Mouse (Mus musculus) liver, postnatal 0 days (tissue): ENCODE results near the gene Vamp4. TPM values are rescaled to one million over a fixed set of nuclear protein-coding genes. Genes with fewer than 3 reads are reported as not detected.

ENCODE experiments used
- ATAC-seq: fragments of 200-750 bp; cut with Nextera tagmentation; 2 replicates; pipeline ENCODE4 v1.8.0; 2017; ENCODE audit warnings: mild to moderate bottlenecking, moderate library complexity
- DNase-seq: peaks from one replicate; pipeline ENCODE4 v3.0.0-alpha.2; 2016
- H3K27ac ChIP-seq: fragments of 300-500 bp; sonication (generic); 2 replicates; pipeline ENCODE4 v1.5.1; 2014; ENCODE audit warnings: antibody characterized with exemption, moderate library complexity, mild to moderate bottlenecking, low read depth
- H3K27me3 ChIP-seq: fragments of 300-500 bp; sonication (generic); 2 replicates; pipeline ENCODE4 v1.6.1; 2014; ENCODE audit warnings: low read length, control low read depth, mixed read lengths; ENCODE audit not compliant: insufficient read depth
- H3K36me3 ChIP-seq: fragments of 300-500 bp; sonication (generic); replicated peaks from 2 replicates; pipeline ENCODE4 v1.6.1; 2014; ENCODE audit warnings: mild to moderate bottlenecking, control low read depth, low read length, moderate library complexity, mixed read lengths; ENCODE audit not compliant: insufficient read depth
- H3K4me1 ChIP-seq: fragments of 300-500 bp; sonication (generic); 2 replicates; pipeline ENCODE4 v1.6.1; 2014; ENCODE audit warnings: antibody characterized with exemption, mild to moderate bottlenecking, control low read depth; ENCODE audit not compliant: insufficient read depth
- H3K4me2 ChIP-seq: fragments of 300-500 bp; sonication (generic); 2 replicates; pipeline ENCODE4 v1.6.1; 2014; ENCODE audit warnings: low read depth, mild to moderate bottlenecking, low read length, moderate library complexity, mixed read lengths
- H3K4me3 ChIP-seq: fragments of 300-500 bp; sonication (generic); 2 replicates; pipeline ENCODE4 v1.5.1; 2014; ENCODE audit warnings: low read depth, low read length
- H3K9ac ChIP-seq: fragments of 300-500 bp; sonication (generic); replicated peaks from 2 replicates; pipeline ENCODE4 v1.6.1; 2014; ENCODE audit warnings: mild to moderate bottlenecking, moderate library complexity
- H3K9me3 ChIP-seq: fragments of 300-500 bp; sonication (generic); 2 replicates; pipeline ENCODE4 v1.6.1; 2016; ENCODE audit warnings: mild to moderate bottlenecking, control low read depth, low read length, mixed read lengths
- CTCF ChIP-seq: sonication (generic); IDR thresholded peaks from 2 replicates; pipeline ENCODE4 v1.5.1; 2016; ENCODE audit warnings: antibody characterized with exemption, low read depth
- EP300 ChIP-seq: IDR thresholded peaks from 2 replicates; pipeline ENCODE4 v1.6.1; 2016; ENCODE audit warnings: antibody characterized with exemption, low read depth, mild to moderate bottlenecking
- WGBS: fragments of 180-500 bp; shearing (Covaris S2); extraction: QIAGEN DNeasy Blood & Tissue Kit; methylation state at CpG from one replicate; pipeline ENCODE4 v1.1.7; 2014; ENCODE audit not compliant: insufficient replicate concordance; 5-methylcytosine and 5-hydroxymethylcytosine counted together
- polyA plus RNA-seq: library from polyadenylated mRNA; unstranded; fragments of >200 nt; fragmentation: Nextera tagmentation; extraction: Ambion mirVana; gene quantifications from 2 replicates; pipeline ENCODE4 v1.2.1, GENCODE M21; 2015

The Vamp4 gene
- polyA plus RNA-seq, 1 experiment from 2014 or later, result 14.9 TPM

- no peaks in the 10 kb centered on the region for H3K27me3 ChIP-seq
- DNase-seq, result no peak
- no peak for ATAC-seq
- no peak overlapping the region for H3K4me3 ChIP-seq
- no peaks in the 10 kb centered on the region for H3K36me3 ChIP-seq
- no peaks in the 10 kb centered on the region for H3K4me1 ChIP-seq
- no peak overlapping the region for H3K4me2 ChIP-seq
- no peak overlapping the region for H3K27ac ChIP-seq
- no peaks in the 10 kb centered on the region for H3K9me3 ChIP-seq
- no peak overlapping the region for H3K9ac ChIP-seq
- 69% methylated on average over 3 of the region's 3 CpGs for WGBS
- TF ChIP-seq EP300 (no peak), CTCF (no peak)
These were observed 16.1 kb upstream of the Vamp4 start for GRCm38 (mm10) chr1:162554193-162554592.

- TF ChIP-seq EP300 (no peak), CTCF (no peak)
- ATAC-seq, result no peak
These were observed 7.1 kb upstream of the Vamp4 start for GRCm38 (mm10) chr1:162563236-162563635.

GRCm38 (mm10) chr1:162564992-162565391 is 5.3 kb upstream of the Vamp4 start:
- Histone ChIP-seq H3K4me2 (no peak overlapping the region), H3K4me1 (no peaks in the 10 kb centered on the region), H3K27ac (no peak overlapping the region), H3K27me3 (no peaks in the 10 kb centered on the region), H3K9ac (no peak overlapping the region), H3K4me3 (no peak overlapping the region), H3K36me3 (no peaks in the 10 kb centered on the region), H3K9me3 (no peaks in the 10 kb centered on the region)
- WGBS, result 22% methylated on average over 3 of the region's 3 CpGs
- TF ChIP-seq EP300 (no peak), CTCF (no peak)
- DNase-seq (peak; percentile 32), ATAC-seq (peak; percentile 67)

More at GRCm38 (mm10) chr1:162563236-162563635, 7.1 kb upstream of the Vamp4 start:
- H3K9me3 ChIP-seq, result no peaks in the 10 kb centered on the region
- no peak overlapping the region for H3K27ac ChIP-seq
- no peak overlapping the region for H3K4me3 ChIP-seq
- no peak for DNase-seq
- WGBS, result 48% methylated on average over 1 of the region's 1 CpGs
- no peak overlapping the region for H3K9ac ChIP-seq
- no peaks in the 10 kb centered on the region for H3K27me3 ChIP-seq
- no peaks in the 10 kb centered on the region for H3K4me1 ChIP-seq
- H3K36me3 ChIP-seq, result no peaks in the 10 kb centered on the region
- H3K4me2 ChIP-seq, result no peak overlapping the region

GRCm38 (mm10) chr1:162567351-162567750 is 3.0 kb upstream of the Vamp4 start:
- H3K36me3 ChIP-seq, result no peaks in the 10 kb centered on the region
- no peaks in the 10 kb centered on the region for H3K9me3 ChIP-seq
- H3K4me2 ChIP-seq, result no peak overlapping the region
- no peak for ATAC-seq
- DNase-seq, result no peak
- no peak overlapping the region for H3K4me3 ChIP-seq
- TF ChIP-seq CTCF, result no peak
- no peak for TF ChIP-seq EP300
- H3K27ac ChIP-seq, result no peak overlapping the region
- WGBS, result 62% methylated on average over 3 of the region's 3 CpGs
- 0 out of 2 replicates have a peak, but pooled peaks cover 4% of the 10 kb centered on the region for H3K4me1 ChIP-seq
- no peak overlapping the region for H3K9ac ChIP-seq
- H3K27me3 ChIP-seq, result no peaks in the 10 kb centered on the region

GRCm38 (mm10) chr1:162570931-162571601 is 751 bp downstream of the Vamp4 start:
- Histone ChIP-seq H3K9me3 (no peaks in the 10 kb centered on the region), H3K9ac (peak overlapping the region; percentile 96), H3K4me3 (peak overlapping the region; percentile 100), H3K4me1 (0 out of 2 replicates have a peak, but pooled peaks cover 4% of the 10 kb centered on the region), H3K27me3 (no peaks in the 10 kb centered on the region), H3K4me2 (peak overlapping the region; percentile 99), H3K36me3 (peaks cover 7% of the 10 kb centered on the region), H3K27ac (peak overlapping the region; percentile 95)
- under 1% methylated on average over 44 of the region's 46 CpGs for WGBS
- ATAC-seq (peak; percentile 28), DNase-seq (no peak)
- TF ChIP-seq EP300, result no peak
- TF ChIP-seq CTCF, result no peak

GRCm38 (mm10) chr1:162575098-162575497 is 4.8 kb downstream of the Vamp4 start:
- Histone ChIP-seq H3K36me3 (peaks cover 21% of the 10 kb centered on the region), H3K9ac (no peak overlapping the region), H3K4me2 (no peak overlapping the region), H3K27ac (no peak overlapping the region), H3K4me1 (0 out of 2 replicates have a peak, but pooled peaks cover 4% of the 10 kb centered on the region), H3K27me3 (no peaks in the 10 kb centered on the region), H3K4me3 (no peak overlapping the region), H3K9me3 (no peaks in the 10 kb centered on the region)
- WGBS, result 96% methylated on average over 3 of the region's 3 CpGs
- ATAC-seq, result no peak
- peak; percentile 28 for TF ChIP-seq CTCF
- TF ChIP-seq EP300, result no peak
- no peak for DNase-seq
